30 mouse cellular contexts compared by ENCODE assay signal in genomic region chr1:135575393-135575792, GRCm38 (mm10).
"Had no signal": no experiment of that assay in that cellular context is flagged by ENCODE, and none has a peak within 500 bp of the region (broad histone marks: within the 10 kb centered on the region; RNA-seq: fewer than 3 reads in every experiment).

No protein-coding gene starts in this region.

- H3K4me2 ChIP-seq: limb, embryonic 12.5 days; limb, embryonic 13.5 days; limb, embryonic 15.5 days; liver, embryonic 11.5 days; liver, embryonic 12.5 days; liver, embryonic 13.5 days; liver, embryonic 15.5 days; lung, embryonic 14.5 days; lung, embryonic 15.5 days; midbrain, embryonic 11.5 days; midbrain, embryonic 12.5 days; midbrain, embryonic 13.5 days; midbrain, embryonic 15.5 days; neural tube, embryonic 12.5 days had no signal

- H3K9ac ChIP-seq: limb, embryonic 12.5 days; limb, embryonic 13.5 days; limb, embryonic 15.5 days; liver, embryonic 12.5 days; liver, embryonic 13.5 days; liver, embryonic 14.5 days; liver, embryonic 15.5 days; liver, postnatal 0 days; lung, embryonic 14.5 days; lung, embryonic 15.5 days; midbrain, embryonic 12.5 days; midbrain, embryonic 13.5 days; midbrain, embryonic 15.5 days; neural tube, embryonic 12.5 days had no signal

- H3K36me3 ChIP-seq: limb, embryonic 12.5 days; limb, embryonic 13.5 days; liver, embryonic 12.5 days; liver, embryonic 13.5 days; liver, embryonic 15.5 days; lung, embryonic 15.5 days; neural tube, embryonic 12.5 days had no signal

- DNase-seq: left cerebral cortex, postnatal 4 days; liver; liver, embryonic 13.5 days; liver, postnatal 0 days; lung, adult 18-20 months; lung, adult 2 months; lung, embryonic 14.5 days; lung, postnatal 10 days; lung, postnatal 14 days; lung, postnatal 36 days; lung, postnatal 4 days; midbrain, embryonic 14.5 days had no signal

- H3K4me3 ChIP-seq: limb, embryonic 10.5 days; limb, embryonic 12.5 days; limb, embryonic 13.5 days; limb, embryonic 15.5 days; liver, embryonic 12.5 days; liver, embryonic 13.5 days; liver, embryonic 15.5 days; lung, embryonic 15.5 days; megakaryocyte, embryonic 14.5 days; midbrain, embryonic 10.5 days; midbrain, embryonic 12.5 days; midbrain, embryonic 13.5 days; midbrain, embryonic 15.5 days; myocyte; neural tube, embryonic 12.5 days had no signal

- H3K27ac ChIP-seq: limb, embryonic 10.5 days; limb, embryonic 12.5 days; limb, embryonic 13.5 days; limb, embryonic 15.5 days; liver, embryonic 12.5 days; liver, embryonic 13.5 days; liver, embryonic 14.5 days; liver, embryonic 15.5 days; lung, embryonic 15.5 days; macrophage; midbrain, embryonic 10.5 days; midbrain, embryonic 12.5 days; midbrain, embryonic 13.5 days; midbrain, embryonic 15.5 days; neural tube, embryonic 12.5 days had no signal

- H3K4me1 ChIP-seq: liver, embryonic 12.5 days; liver, embryonic 13.5 days; liver, embryonic 15.5 days had no signal

- H3K27me3 ChIP-seq: limb, embryonic 12.5 days; limb, embryonic 13.5 days; limb, embryonic 15.5 days; liver, embryonic 13.5 days; liver, embryonic 15.5 days; lung, embryonic 15.5 days; megakaryocyte, embryonic 14.5 days; midbrain, embryonic 12.5 days; midbrain, embryonic 13.5 days; midbrain, embryonic 15.5 days; neural tube, embryonic 12.5 days had no signal

- H3K9me3 ChIP-seq: limb, embryonic 10.5 days; limb, embryonic 12.5 days; limb, embryonic 13.5 days; limb, embryonic 15.5 days; liver, embryonic 12.5 days; liver, embryonic 13.5 days; liver, embryonic 15.5 days; lung, embryonic 15.5 days; megakaryocyte, embryonic 14.5 days; midbrain, embryonic 10.5 days; midbrain, embryonic 12.5 days; midbrain, embryonic 13.5 days; midbrain, embryonic 15.5 days; neural tube, embryonic 12.5 days had no signal
